ENCODE assay signal across 23 mouse cellular contexts in genomic region chr16:78040149-78040920, GRCm38 (mm10).
DNase-seq lines count a peak whose midpoint lies in the region; ATAC-seq lines count a peak whose summit lies in the region.
"Had no signal": no experiment of that assay in that cellular context is flagged by ENCODE, and none has a peak within 500 bp of the region (broad histone marks: within the 10 kb centered on the region; RNA-seq: fewer than 3 reads in every experiment).

No protein-coding gene starts in this region.

- H3K27ac ChIP-seq in embryonic facial prominence, embryonic 12.5 days, result 0 out of 2 replicates have a peak overlapping the region, but pooled peaks have one; percentile 23
- H3K27ac ChIP-seq in limb, embryonic 13.5 days, result no peak overlapping the region
- H3K27ac ChIP-seq in midbrain, embryonic 16.5 days (ENCODE audit: low read length), result no peak overlapping the region
- H3K27ac ChIP-seq: hindbrain, embryonic 15.5 days; macrophage; midbrain, embryonic 10.5 days had no signal

- no peaks in the 10 kb centered on the region for H3K36me3 ChIP-seq in embryonic facial prominence, embryonic 12.5 days
- H3K36me3 ChIP-seq in limb, embryonic 13.5 days, result no peaks in the 10 kb centered on the region
- no peaks in the 10 kb centered on the region for H3K36me3 ChIP-seq in midbrain, embryonic 16.5 days (ENCODE audit: control insufficient read depth, insufficient read depth, low read length)
- H3K36me3 ChIP-seq: hindbrain, embryonic 15.5 days; midbrain, embryonic 10.5 days had no signal

- 39% methylated on average over 4 of the region's 4 CpGs for WGBS in embryonic facial prominence, embryonic 12.5 days
- 28% methylated on average over 4 of the region's 4 CpGs for WGBS in limb, embryonic 13.5 days
- 91% methylated on average over 4 of the region's 4 CpGs for WGBS in midbrain, embryonic 16.5 days

- no peak overlapping the region for H3K4me3 ChIP-seq in embryonic facial prominence, embryonic 12.5 days
- H3K4me3 ChIP-seq in limb, embryonic 13.5 days, result no peak overlapping the region
- H3K4me3 ChIP-seq in midbrain, embryonic 16.5 days (ENCODE audit: low read depth, low read length), result no peak overlapping the region
- H3K4me3 ChIP-seq: hindbrain, embryonic 15.5 days; midbrain, embryonic 10.5 days had no signal

- H3K27me3 ChIP-seq in embryonic facial prominence, embryonic 12.5 days, result no peaks in the 10 kb centered on the region
- H3K27me3 ChIP-seq in limb, embryonic 13.5 days, result no peaks in the 10 kb centered on the region
- H3K27me3 ChIP-seq in midbrain, embryonic 16.5 days (ENCODE audit: control insufficient read depth, insufficient read depth, low read depth, low read length), result no peaks in the 10 kb centered on the region
- H3K27me3 ChIP-seq: hindbrain, embryonic 15.5 days had no signal

- H3K4me2 ChIP-seq in embryonic facial prominence, embryonic 12.5 days (replicated peaks), result no peak overlapping the region
- no peak overlapping the region for H3K4me2 ChIP-seq in limb, embryonic 13.5 days (replicated peaks)
- H3K4me2 ChIP-seq in midbrain, embryonic 16.5 days (ENCODE audit: low read length), result no peak overlapping the region
- H3K4me2 ChIP-seq: heart, embryonic 11.5 days; hindbrain, embryonic 15.5 days; liver, embryonic 11.5 days had no signal

- peak; percentile 37 for DNase-seq in embryo, embryonic 11 days
- no peak for DNase-seq in embryo, embryonic 10 days (ENCODE audit: low spot score)
- DNase-seq in kidney, postnatal 4 days, result peak; percentile 9 to 15
- no peak for DNase-seq in kidney, adult 8-10 months
- DNase-seq in frontal cortex, postnatal 36 days (ENCODE audit: low spot score in 2 of 2), result no peak
- DNase-seq: adrenal gland, postnatal 10 days; cerebellum, adult 2 months; cerebellum, postnatal 25 days; gastrocnemius, postnatal 10 days; heart, adult 11 months; kidney, adult 2 months; layer of hippocampus, postnatal 36 days; liver, postnatal 0 days had no signal

- H3K4me1 ChIP-seq in embryonic facial prominence, embryonic 12.5 days, result no peaks in the 10 kb centered on the region
- H3K4me1 ChIP-seq in limb, embryonic 13.5 days, result peaks cover 5% of the 10 kb centered on the region
- no peaks in the 10 kb centered on the region for H3K4me1 ChIP-seq in midbrain, embryonic 16.5 days (ENCODE audit: control insufficient read depth, insufficient read depth, low read length)
- H3K4me1 ChIP-seq: hindbrain, embryonic 15.5 days; midbrain, embryonic 10.5 days had no signal

- H3K9me3 ChIP-seq in embryonic facial prominence, embryonic 12.5 days, result no peaks in the 10 kb centered on the region
- H3K9me3 ChIP-seq in limb, embryonic 13.5 days, result no peaks in the 10 kb centered on the region
- no peaks in the 10 kb centered on the region for H3K9me3 ChIP-seq in midbrain, embryonic 16.5 days (replicated peaks; ENCODE audit: control insufficient read depth, low read length, poor library complexity, severe bottlenecking)
- H3K9me3 ChIP-seq: hindbrain, embryonic 15.5 days; midbrain, embryonic 10.5 days had no signal

- H3K9ac ChIP-seq in embryonic facial prominence, embryonic 12.5 days, result no peak overlapping the region
- H3K9ac ChIP-seq in limb, embryonic 13.5 days, result no peak overlapping the region
- H3K9ac ChIP-seq in midbrain, embryonic 16.5 days (ENCODE audit: low read depth, low read length), result no peak overlapping the region
- H3K9ac ChIP-seq: hindbrain, embryonic 15.5 days; liver, postnatal 0 days had no signal

- no peak; the same call in 1 of the 2 replicates for ATAC-seq in embryonic facial prominence, embryonic 12.5 days (ENCODE audit: insufficient number of reproducible peaks, insufficient read depth, low FRiP score, low TSS enrichment)
- ATAC-seq in limb, embryonic 13.5 days (ENCODE audit: low FRiP score, low read depth), result peak; percentile 61
- no peak for ATAC-seq in midbrain, embryonic 16.5 days
- ATAC-seq: activated CD4-positive, CD25-positive, alpha-beta regulatory T cell, adult 4 months; forebrain, embryonic 14.5 days; liver, postnatal 0 days had no signal

Comparison
In these comparisons a context has a peak if more than half of its experiments do, and no peak if none do; other contexts are left out.
1. DNase-seq: peak in embryo, embryonic 11 days (single experiment) and kidney, postnatal 4 days (2 of 2); none in embryo, embryonic 10 days (single experiment), kidney, adult 8-10 months (0 of 2) and frontal cortex, postnatal 36 days (0 of 2).